Mouse (Mus musculus): ENCODE measurements around the gene Pet100.

- TF ChIP-seq HCFC1 (IDR thresholded peaks at IDR 0.05; ENCODE audit: borderline replicate concordance, insufficient read depth, low read length): no peak
- no peak for TF ChIP-seq ZNF384 (IDR thresholded peaks at IDR 0.05; ENCODE audit: low read depth, low read length)
- TF ChIP-seq ZC3H11A (IDR thresholded peaks at IDR 0.05; ENCODE audit: borderline replicate concordance, low read depth, low read length): no peak
- no peak for TF ChIP-seq MAFK (IDR thresholded peaks at IDR 0.05; ENCODE audit: insufficient read depth, low read depth, low read length)
Measured at GRCm38 (mm10) chr8:3652845-3653244, 31.5 kb downstream of the Pet100 start.

All from ES-E14 (cell line).